Mouse (Mus musculus): ENCODE measurements around the gene Gpr155. TPM values are rescaled to one million over a fixed set of nuclear protein-coding genes. Genes with fewer than 3 reads are reported as not detected.
A peak's percentile ranks its signal among the peaks of the same experiment; 100 is the strongest.

Gpr155 gene
- polyA plus RNA-seq, 1 experiment from 2014 or later = 6.4 TPM

- no peak overlapping the region for H3K4me2 ChIP-seq
- H3K36me3 ChIP-seq (replicated peaks) = peaks cover 45% of the 10 kb centered on the region
- H3K27ac ChIP-seq (replicated peaks) = no peak overlapping the region
- no peak for ATAC-seq (ENCODE audit: insufficient read depth)
- H3K4me3 ChIP-seq (replicated peaks) = no peak overlapping the region
- no peaks in the 10 kb centered on the region for H3K27me3 ChIP-seq
- no peaks in the 10 kb centered on the region for H3K4me1 ChIP-seq (replicated peaks)
- WGBS (ENCODE audit: insufficient replicate concordance) = 77% methylated on average over 12 of the region's 12 CpGs
- H3K9ac ChIP-seq = no peak overlapping the region
- no peaks in the 10 kb centered on the region for H3K9me3 ChIP-seq (replicated peaks)
Measured at GRCm38 (mm10) chr2:73322991-73323390, 63.4 kb downstream of the Gpr155 start.

GRCm38 (mm10) chr2:73319218-73319617 is 67.2 kb downstream of the Gpr155 start:
- peaks cover 48% of the 10 kb centered on the region for H3K36me3 ChIP-seq (replicated peaks)
- WGBS (ENCODE audit: insufficient replicate concordance) = 82% methylated on average over 5 of the region's 5 CpGs
- no peak for ATAC-seq (ENCODE audit: insufficient read depth)

GRCm38 (mm10) chr2:73317426-73317825 is 68.9 kb downstream of the Gpr155 start:
- no peak for ATAC-seq (ENCODE audit: insufficient read depth)
- H3K9ac ChIP-seq = no peak overlapping the region
- peaks cover 38% of the 10 kb centered on the region for H3K36me3 ChIP-seq (replicated peaks)
- whole genome bisulfite sequencing (ENCODE audit: insufficient replicate concordance) = 89% methylated on average over 9 of the region's 9 CpGs
- H3K4me2 ChIP-seq = no peak overlapping the region
- no peak overlapping the region for H3K27ac ChIP-seq (replicated peaks)
- no peaks in the 10 kb centered on the region for H3K27me3 ChIP-seq
- no peaks in the 10 kb centered on the region for H3K9me3 ChIP-seq (replicated peaks)
- H3K4me3 ChIP-seq (replicated peaks) = no peak overlapping the region
- H3K4me1 ChIP-seq (replicated peaks) = peaks cover 17% of the 10 kb centered on the region

More at GRCm38 (mm10) chr2:73319218-73319617, 67.2 kb downstream of the Gpr155 start:
- H3K27me3 ChIP-seq = no peaks in the 10 kb centered on the region
- no peak overlapping the region for H3K4me2 ChIP-seq
- no peak overlapping the region for H3K4me3 ChIP-seq (replicated peaks)
- no peak overlapping the region for H3K27ac ChIP-seq (replicated peaks)
- peaks cover 9% of the 10 kb centered on the region; the same call in 1 of the 2 replicates for H3K4me1 ChIP-seq (replicated peaks)
- no peak overlapping the region for H3K9ac ChIP-seq
- H3K9me3 ChIP-seq (replicated peaks) = no peaks in the 10 kb centered on the region

GRCm38 (mm10) chr2:73314311-73314710 is 72.1 kb downstream of the Gpr155 start:
- H3K4me3 ChIP-seq (replicated peaks) = peak overlapping the region; percentile 88
- H3K27ac ChIP-seq (replicated peaks) = peak overlapping the region; percentile 97
- no peak for ATAC-seq (ENCODE audit: insufficient read depth)
- H3K4me2 ChIP-seq = peak overlapping the region; percentile 74
- H3K4me1 ChIP-seq (replicated peaks) = peaks cover 28% of the 10 kb centered on the region
- WGBS (ENCODE audit: insufficient replicate concordance) = 84% methylated on average over 3 of the region's 3 CpGs
- no peaks in the 10 kb centered on the region for H3K27me3 ChIP-seq
- no peaks in the 10 kb centered on the region for H3K9me3 ChIP-seq (replicated peaks)
- H3K9ac ChIP-seq = 0 out of 2 replicates have a peak overlapping the region, but pooled peaks have one; percentile 76
- H3K36me3 ChIP-seq (replicated peaks) = peaks cover 37% of the 10 kb centered on the region

GRCm38 (mm10) chr2:73313117-73313501 is 73.3 kb downstream of the Gpr155 start:
- Histone ChIP-seq H3K4me3 (replicated peaks) (peak overlapping the region; percentile 88), H3K36me3 (replicated peaks) (peaks cover 38% of the 10 kb centered on the region), H3K9ac (peak overlapping the region; percentile 76), H3K9me3 (replicated peaks) (no peaks in the 10 kb centered on the region), H3K4me1 (replicated peaks) (peaks cover 28% of the 10 kb centered on the region), H3K27me3 (no peaks in the 10 kb centered on the region), H3K4me2 (peak overlapping the region; percentile 74), H3K27ac (replicated peaks) (peak overlapping the region; percentile 97)
- 10% methylated on average over 14 of the region's 14 CpGs for WGBS (ENCODE audit: insufficient replicate concordance)
- peak; percentile 43 for ATAC-seq (ENCODE audit: insufficient read depth)

- peak within 1 kb of the TSS; percentile 97 for H3K27ac ChIP-seq (replicated peaks)
- H3K4me3 ChIP-seq (replicated peaks) = peak within 1 kb of the TSS; percentile 88
- peaks cover 28% of the 10 kb centered on the region for H3K4me1 ChIP-seq (replicated peaks)
- peak within 1 kb of the TSS; percentile 74 for H3K4me2 ChIP-seq
- peak within 1 kb of the TSS; percentile 76 for H3K9ac ChIP-seq
- H3K27me3 ChIP-seq = no peaks in the 10 kb centered on the region
- under 1% methylated on average over 64 of the region's 64 CpGs for WGBS (ENCODE audit: insufficient replicate concordance)
- peak; percentile 92 for ATAC-seq (ENCODE audit: insufficient read depth)
- no peaks in the 10 kb centered on the region for H3K9me3 ChIP-seq (replicated peaks)
- H3K36me3 ChIP-seq (replicated peaks) = peaks cover 40% of the 10 kb centered on the region
Measured at GRCm38 (mm10) chr2:73312152-73313116, 73.9 kb downstream of the Gpr155 start, which contains the start of the genes Scrn3 and Cir1. Gene Scrn3 (plus strand): TSS chr2:73312601. Gene Cir1 (minus strand): TSS chr2:73312701.

GRCm38 (mm10) chr2:73306006-73306405 is 80.4 kb downstream of the Gpr155 start:
- peaks cover 31% of the 10 kb centered on the region for H3K4me1 ChIP-seq (replicated peaks)
- H3K4me2 ChIP-seq = no peak overlapping the region
- no peak overlapping the region for H3K4me3 ChIP-seq (replicated peaks)
- ATAC-seq (ENCODE audit: insufficient read depth) = no peak
- no peak overlapping the region for H3K9ac ChIP-seq
- no peaks in the 10 kb centered on the region for H3K9me3 ChIP-seq (replicated peaks)
- H3K27me3 ChIP-seq = no peaks in the 10 kb centered on the region
- no peak overlapping the region for H3K27ac ChIP-seq (replicated peaks)
- WGBS (ENCODE audit: insufficient replicate concordance) = 87% methylated on average over 7 of the region's 7 CpGs
- H3K36me3 ChIP-seq (replicated peaks) = peaks cover 89% of the 10 kb centered on the region

GRCm38 (mm10) chr2:73304506-73304905 is 81.9 kb downstream of the Gpr155 start:
- 88% methylated on average over 5 of the region's 5 CpGs for WGBS (ENCODE audit: insufficient replicate concordance)
- Histone ChIP-seq H3K27ac (replicated peaks) (no peak overlapping the region), H3K9me3 (replicated peaks) (no peaks in the 10 kb centered on the region), H3K4me3 (replicated peaks) (no peak overlapping the region), H3K4me2 (no peak overlapping the region), H3K27me3 (no peaks in the 10 kb centered on the region), H3K4me1 (replicated peaks) (peaks cover 32% of the 10 kb centered on the region), H3K9ac (no peak overlapping the region), H3K36me3 (replicated peaks) (peaks cover 84% of the 10 kb centered on the region)
- ATAC-seq (ENCODE audit: insufficient read depth) = no peak

- WGBS (ENCODE audit: insufficient replicate concordance) = 68% methylated on average over 9 of the region's 9 CpGs
- ATAC-seq (ENCODE audit: insufficient read depth) = no peak
- Histone ChIP-seq H3K9me3 (replicated peaks) (no peaks in the 10 kb centered on the region), H3K4me2 (no peak overlapping the region), H3K27me3 (no peaks in the 10 kb centered on the region), H3K36me3 (replicated peaks) (peaks cover 82% of the 10 kb centered on the region), H3K4me1 (replicated peaks) (peaks cover 45% of the 10 kb centered on the region), H3K9ac (no peak overlapping the region), H3K27ac (replicated peaks) (peak overlapping the region; percentile 78), H3K4me3 (replicated peaks) (no peak overlapping the region)
Measured at GRCm38 (mm10) chr2:73302722-73303121, 83.7 kb downstream of the Gpr155 start.

GRCm38 (mm10) chr2:73301979-73302378 is 84.4 kb downstream of the Gpr155 start:
- H3K9me3 ChIP-seq (replicated peaks) = no peaks in the 10 kb centered on the region
- peak; percentile 88 for ATAC-seq (ENCODE audit: insufficient read depth)
- peak overlapping the region; percentile 78 for H3K27ac ChIP-seq (replicated peaks)
- no peak overlapping the region for H3K4me3 ChIP-seq (replicated peaks)
- H3K4me1 ChIP-seq (replicated peaks) = peaks cover 48% of the 10 kb centered on the region
- no peaks in the 10 kb centered on the region for H3K27me3 ChIP-seq
- no peak overlapping the region for H3K9ac ChIP-seq
- H3K4me2 ChIP-seq = peak overlapping the region; percentile 50
- 16% methylated on average over 1 of the region's 1 CpGs for WGBS (ENCODE audit: insufficient replicate concordance)
- H3K36me3 ChIP-seq (replicated peaks) = peaks cover 81% of the 10 kb centered on the region

- H3K27ac ChIP-seq (replicated peaks) = no peak overlapping the region
- no peak for ATAC-seq (ENCODE audit: insufficient read depth)
- WGBS (ENCODE audit: insufficient replicate concordance) = 59% methylated on average over 3 of the region's 3 CpGs
- H3K4me2 ChIP-seq = no peak overlapping the region
- H3K9me3 ChIP-seq (replicated peaks) = no peaks in the 10 kb centered on the region
- H3K4me1 ChIP-seq (replicated peaks) = peaks cover 57% of the 10 kb centered on the region
- H3K27me3 ChIP-seq = no peaks in the 10 kb centered on the region
- no peak overlapping the region for H3K4me3 ChIP-seq (replicated peaks)
- H3K9ac ChIP-seq = no peak overlapping the region
- H3K36me3 ChIP-seq (replicated peaks) = peaks cover 77% of the 10 kb centered on the region
Measured at GRCm38 (mm10) chr2:73298841-73299240, 87.5 kb downstream of the Gpr155 start.

All from liver, embryonic 15.5 days (tissue).